Mouse (Mus musculus): ENCODE results near the gene Dgkq. TPM values are rescaled to one million over a fixed set of nuclear protein-coding genes. Genes with fewer than 3 reads are reported as not detected.
A peak's percentile ranks its signal among the peaks of the same experiment; 100 is the strongest.

Gene Dgkq
- polyA plus RNA-seq, 1 experiment from 2014 or later: 13.9 TPM

- Histone ChIP-seq H3K4me3 (ENCODE audit: low read depth, low read length) (no peak overlapping the region), H3K4me1 (replicated peaks; ENCODE audit: control insufficient read depth, insufficient read depth, low read length) (peaks cover 7% of the 10 kb centered on the region; the same call in 1 of the 2 replicates), H3K36me3 (ENCODE audit: control insufficient read depth, insufficient read depth, low read length) (peaks cover 2% of the 10 kb centered on the region; the same call in 1 of the 2 replicates), H3K27me3 (ENCODE audit: control insufficient read depth, insufficient read depth, low read length) (no peaks in the 10 kb centered on the region), H3K9ac (ENCODE audit: low read length) (no peak overlapping the region), H3K4me2 (ENCODE audit: low read depth, low read length, severe bottlenecking) (no peak overlapping the region), H3K9me3 (ENCODE audit: control insufficient read depth, low read length) (no peaks in the 10 kb centered on the region), H3K27ac (ENCODE audit: low read depth, low read length) (no peak overlapping the region)
- 80% methylated on average over 2 of the region's 2 CpGs for WGBS
- ATAC-seq (replicated peaks; ENCODE audit: low FRiP score): no peak
- DNase-seq (ENCODE audit: low spot score): no peak
Observed at GRCm38 (mm10) chr5:108667370-108667769, 2.1 kb downstream of the Dgkq start.

GRCm38 (mm10) chr5:108665066-108665465 is 4.4 kb downstream of the Dgkq start:
- Histone ChIP-seq H3K4me2 (ENCODE audit: low read depth, low read length, severe bottlenecking) (no peak overlapping the region), H3K4me3 (ENCODE audit: low read depth, low read length) (no peak overlapping the region), H3K27ac (ENCODE audit: low read depth, low read length) (no peak overlapping the region), H3K9ac (ENCODE audit: low read length) (no peak overlapping the region), H3K36me3 (ENCODE audit: control insufficient read depth, insufficient read depth, low read length) (no peaks in the 10 kb centered on the region), H3K4me1 (replicated peaks; ENCODE audit: control insufficient read depth, insufficient read depth, low read length) (peaks cover 9% of the 10 kb centered on the region), H3K9me3 (ENCODE audit: control insufficient read depth, low read length) (no peaks in the 10 kb centered on the region), H3K27me3 (ENCODE audit: control insufficient read depth, insufficient read depth, low read length) (no peaks in the 10 kb centered on the region)
- DNase-seq (ENCODE audit: low spot score) (no peak), ATAC-seq (replicated peaks; ENCODE audit: low FRiP score) (no peak)
- 41% methylated on average over 3 of the region's 3 CpGs for WGBS

- no peak overlapping the region for H3K9ac ChIP-seq (ENCODE audit: low read length)
- ATAC-seq (replicated peaks; ENCODE audit: low FRiP score): no peak
Observed at GRCm38 (mm10) chr5:108662772-108663171, 6.7 kb downstream of the Dgkq start.

GRCm38 (mm10) chr5:108660632-108661268 is 8.7 kb downstream of the Dgkq start:
- H3K36me3 ChIP-seq (ENCODE audit: control insufficient read depth, insufficient read depth, low read length): no peaks in the 10 kb centered on the region; the same call in 1 of the 2 replicates
- H3K4me1 ChIP-seq (replicated peaks; ENCODE audit: control insufficient read depth, insufficient read depth, low read length): peaks cover 5% of the 10 kb centered on the region
- H3K4me3 ChIP-seq (ENCODE audit: low read depth, low read length): peak overlapping the region; percentile 74
- peak overlapping the region; percentile 93 for H3K4me2 ChIP-seq (ENCODE audit: low read depth, low read length, severe bottlenecking)
- DNase-seq (ENCODE audit: low spot score) (peak; percentile 94), ATAC-seq (replicated peaks; ENCODE audit: low FRiP score) (peak; percentile 98)
- H3K9me3 ChIP-seq (ENCODE audit: control insufficient read depth, low read length): no peaks in the 10 kb centered on the region
- 10% methylated on average over 36 of the region's 36 CpGs for WGBS
- peak overlapping the region; percentile 86 for H3K9ac ChIP-seq (ENCODE audit: low read length)
- no peak overlapping the region for H3K27ac ChIP-seq (ENCODE audit: low read depth, low read length)
- no peaks in the 10 kb centered on the region for H3K27me3 ChIP-seq (ENCODE audit: control insufficient read depth, insufficient read depth, low read length)

More at GRCm38 (mm10) chr5:108662772-108663171, 6.7 kb downstream of the Dgkq start:
- no peak for DNase-seq (ENCODE audit: low spot score)
- Histone ChIP-seq H3K4me2 (ENCODE audit: low read depth, low read length, severe bottlenecking) (no peak overlapping the region), H3K27ac (ENCODE audit: low read depth, low read length) (no peak overlapping the region), H3K27me3 (ENCODE audit: control insufficient read depth, insufficient read depth, low read length) (no peaks in the 10 kb centered on the region), H3K4me3 (ENCODE audit: low read depth, low read length) (no peak overlapping the region), H3K9me3 (ENCODE audit: control insufficient read depth, low read length) (no peaks in the 10 kb centered on the region), H3K36me3 (ENCODE audit: control insufficient read depth, insufficient read depth, low read length) (no peaks in the 10 kb centered on the region), H3K4me1 (replicated peaks; ENCODE audit: control insufficient read depth, insufficient read depth, low read length) (peaks cover 5% of the 10 kb centered on the region)
- 86% methylated on average over 4 of the region's 4 CpGs for WGBS

- Histone ChIP-seq H3K4me3 (ENCODE audit: low read depth, low read length) (peak within 1 kb of the TSS; percentile 74), H3K27ac (ENCODE audit: low read depth, low read length) (no peak within 1 kb of the TSS), H3K4me1 (replicated peaks; ENCODE audit: control insufficient read depth, insufficient read depth, low read length) (peaks cover 5% of the 10 kb centered on the region), H3K36me3 (ENCODE audit: control insufficient read depth, insufficient read depth, low read length) (no peaks in the 10 kb centered on the region; the same call in 1 of the 2 replicates), H3K4me2 (ENCODE audit: low read depth, low read length, severe bottlenecking) (peak within 1 kb of the TSS; percentile 93), H3K27me3 (ENCODE audit: control insufficient read depth, insufficient read depth, low read length) (no peaks in the 10 kb centered on the region), H3K9ac (ENCODE audit: low read length) (peak within 1 kb of the TSS; percentile 86), H3K9me3 (ENCODE audit: control insufficient read depth, low read length) (no peaks in the 10 kb centered on the region)
- ATAC-seq (replicated peaks; ENCODE audit: low FRiP score) (peak; percentile 59), DNase-seq (ENCODE audit: low spot score) (peak; percentile 53)
- WGBS: 11% methylated on average over 24 of the region's 24 CpGs
Observed at GRCm38 (mm10) chr5:108659698-108660631, 9.5 kb downstream of the Dgkq start, which contains the start of gene Idua. Idua (plus strand) TSS chr5:108660331.

- DNase-seq (ENCODE audit: low spot score): peak; percentile 30
- WGBS: 91% methylated on average over 1 of the region's 1 CpGs
- H3K27me3 ChIP-seq (ENCODE audit: control insufficient read depth, insufficient read depth, low read length): no peaks in the 10 kb centered on the region
- H3K9me3 ChIP-seq (ENCODE audit: control insufficient read depth, low read length): no peaks in the 10 kb centered on the region
- H3K4me3 ChIP-seq (ENCODE audit: low read depth, low read length): no peak overlapping the region
- H3K4me2 ChIP-seq (ENCODE audit: low read depth, low read length, severe bottlenecking): no peak overlapping the region
- peaks cover 5% of the 10 kb centered on the region; the same call in 1 of the 2 replicates for H3K36me3 ChIP-seq (ENCODE audit: control insufficient read depth, insufficient read depth, low read length)
- ATAC-seq (replicated peaks; ENCODE audit: low FRiP score): no peak
- H3K4me1 ChIP-seq (replicated peaks; ENCODE audit: control insufficient read depth, insufficient read depth, low read length): peaks cover 5% of the 10 kb centered on the region
- H3K9ac ChIP-seq (ENCODE audit: low read length): no peak overlapping the region
- no peak overlapping the region for H3K27ac ChIP-seq (ENCODE audit: low read depth, low read length)
Observed at GRCm38 (mm10) chr5:108658611-108659010, 10.9 kb downstream of the Dgkq start.

GRCm38 (mm10) chr5:108657406-108657805 is 12.1 kb downstream of the Dgkq start:
- DNase-seq (ENCODE audit: low spot score) (peak; percentile 33), ATAC-seq (replicated peaks; ENCODE audit: low FRiP score) (no peak)
- Histone ChIP-seq H3K27ac (ENCODE audit: low read depth, low read length) (no peak overlapping the region), H3K4me1 (replicated peaks; ENCODE audit: control insufficient read depth, insufficient read depth, low read length) (peaks cover 5% of the 10 kb centered on the region), H3K9me3 (ENCODE audit: control insufficient read depth, low read length) (no peaks in the 10 kb centered on the region), H3K9ac (ENCODE audit: low read length) (no peak overlapping the region), H3K4me3 (ENCODE audit: low read depth, low read length) (no peak overlapping the region), H3K36me3 (ENCODE audit: control insufficient read depth, insufficient read depth, low read length) (peaks cover 5% of the 10 kb centered on the region; the same call in 1 of the 2 replicates), H3K4me2 (ENCODE audit: low read depth, low read length, severe bottlenecking) (no peak overlapping the region), H3K27me3 (ENCODE audit: control insufficient read depth, insufficient read depth, low read length) (no peaks in the 10 kb centered on the region)
- 83% methylated on average over 5 of the region's 5 CpGs for WGBS

- H3K9me3 ChIP-seq (ENCODE audit: control insufficient read depth, low read length): no peaks in the 10 kb centered on the region
- H3K27me3 ChIP-seq (ENCODE audit: control insufficient read depth, insufficient read depth, low read length): no peaks in the 10 kb centered on the region
- WGBS: 91% methylated on average over 15 of the region's 15 CpGs
- DNase-seq (ENCODE audit: low spot score): peak; percentile 44
- peaks cover 5% of the 10 kb centered on the region; the same call in 1 of the 2 replicates for H3K36me3 ChIP-seq (ENCODE audit: control insufficient read depth, insufficient read depth, low read length)
- H3K4me2 ChIP-seq (ENCODE audit: low read depth, low read length, severe bottlenecking): no peak overlapping the region
- H3K27ac ChIP-seq (ENCODE audit: low read depth, low read length): no peak overlapping the region
- H3K4me3 ChIP-seq (ENCODE audit: low read depth, low read length): no peak overlapping the region
- no peak overlapping the region for H3K9ac ChIP-seq (ENCODE audit: low read length)
- no peak for ATAC-seq (replicated peaks; ENCODE audit: low FRiP score)
- H3K4me1 ChIP-seq (replicated peaks; ENCODE audit: control insufficient read depth, insufficient read depth, low read length): peaks cover 5% of the 10 kb centered on the region
Observed at GRCm38 (mm10) chr5:108655891-108656650, 13.4 kb downstream of the Dgkq start.
